22 mouse cellular contexts compared by ENCODE assay signal in the genomic region with DNA sequence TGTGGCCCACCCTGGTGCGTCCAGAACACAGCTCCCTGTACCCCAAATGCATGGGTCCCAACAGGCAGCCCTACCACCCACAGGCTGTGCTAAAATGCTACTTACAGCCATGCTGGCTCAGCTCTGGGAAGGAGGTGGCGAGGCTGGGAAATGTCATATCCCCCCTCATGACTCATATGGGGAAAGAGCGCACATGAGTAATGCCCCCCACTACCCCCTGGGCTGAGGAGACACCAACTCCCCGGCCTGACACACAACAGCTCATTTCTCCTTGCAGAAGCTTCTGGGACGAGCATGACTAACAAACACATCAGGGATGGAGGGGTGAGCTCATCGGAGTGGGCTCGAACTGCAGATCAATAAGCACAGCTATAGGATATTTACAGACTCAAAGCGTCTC. TPM values are rescaled to one million over a fixed set of nuclear protein-coding genes. Genes with fewer than 3 reads are reported as not detected.
DNase-seq lines count a peak whose midpoint lies in the region; ATAC-seq and TF ChIP-seq lines count a peak whose summit lies in the region.
"Had no signal": no experiment of that assay in that cellular context is flagged by ENCODE, and none has a peak within 500 bp of the region (broad histone marks: within the 10 kb centered on the region; RNA-seq: fewer than 3 reads in every experiment).

No protein-coding gene starts in this region.

- no peak overlapping the region for H3K27ac ChIP-seq in heart, embryonic 11.5 days (ENCODE audit: low read depth, low read length)
- H3K27ac ChIP-seq in olfactory bulb, adult 2 months (ENCODE audit: insufficient read depth, low read depth, low read length) = 0 out of 2 replicates have a peak overlapping the region, but pooled peaks have one; percentile 75
- H3K27ac ChIP-seq: embryonic facial prominence, embryonic 15.5 days; forebrain, embryonic 10.5 days; forebrain, embryonic 12.5 days had no signal

- no peaks in the 10 kb centered on the region for H3K4me1 ChIP-seq in heart, embryonic 11.5 days (ENCODE audit: control insufficient read depth, insufficient read depth, low read length)
- peaks cover 27% of the 10 kb centered on the region for H3K4me1 ChIP-seq in olfactory bulb, adult 2 months (ENCODE audit: control insufficient read depth, insufficient read depth, low read length)

- no peak for TF ChIP-seq POLR2A in olfactory bulb, adult 2 months (IDR thresholded peaks at IDR 0.05; ENCODE audit: insufficient read depth, low read depth, low read length)

- DNase-seq in adrenal gland, postnatal 14 days = peak; percentile 56
- no peak for DNase-seq in adrenal gland, postnatal 4 days (ENCODE audit: low spot score in 2 of 2)
- peak; percentile 86 for DNase-seq in heart, adult 11 months
- peak; percentile 50 for DNase-seq in Patski (ENCODE audit: low read depth, low spot score)
- no peak for DNase-seq in layer of hippocampus, postnatal 10 days (ENCODE audit: low spot score in 2 of 2)
- DNase-seq in heart, adult 18-20 months = no peak
- DNase-seq: adrenal gland, postnatal 25 days; cerebellum, adult 11-12 months; cerebellum, adult 2 months; cerebellum, adult 9-10 months; cerebellum, postnatal 10 days; cerebellum, postnatal 25 days; embryo, embryonic 11 days had no signal

- in situ Hi-C loops in Patski (cut with MboI; ENCODE audit: low pct_unique_long_range_greater_than_20kb) = no loop called here

- no peaks in the 10 kb centered on the region for H3K36me3 ChIP-seq in heart, embryonic 11.5 days (ENCODE audit: control insufficient read depth, insufficient read depth, low read length)
- H3K36me3 ChIP-seq: embryonic facial prominence, embryonic 13.5 days; embryonic facial prominence, embryonic 15.5 days; forebrain, embryonic 10.5 days; forebrain, embryonic 12.5 days had no signal

- ATAC-seq in heart, embryonic 11.5 days (replicated peaks; ENCODE audit: insufficient number of reproducible peaks, low FRiP score, low TSS enrichment) = no peak
- no peak for ATAC-seq in Patski
- ATAC-seq: forebrain, embryonic 14.5 days; forebrain, embryonic 16.5 days had no signal

- no peak overlapping the region for H3K4me2 ChIP-seq in heart, embryonic 11.5 days
- H3K4me2 ChIP-seq: embryonic facial prominence, embryonic 13.5 days; embryonic facial prominence, embryonic 15.5 days; forebrain, embryonic 12.5 days had no signal

- no peak overlapping the region for H3K4me3 ChIP-seq in heart, embryonic 11.5 days (ENCODE audit: low read depth, low read length)
- no peak overlapping the region for H3K4me3 ChIP-seq in olfactory bulb, adult 2 months (ENCODE audit: insufficient read depth, low read depth, low read length)
- H3K4me3 ChIP-seq: embryonic facial prominence, embryonic 13.5 days; embryonic facial prominence, embryonic 15.5 days; erythroblast, embryonic 14.5 days; forebrain, embryonic 10.5 days; forebrain, embryonic 12.5 days had no signal

- POLR2A ChIA-PET in Patski (lab: Charles Lee) = no interaction called here

- WGBS in heart, embryonic 11.5 days (ENCODE audit: insufficient replicate concordance) = 80% methylated on average over 8 of the region's 8 CpGs
- WGBS in olfactory bulb, adult 2 months = 45% methylated on average over 8 of the region's 8 CpGs

- no peak overlapping the region for H3K9ac ChIP-seq in heart, embryonic 11.5 days (ENCODE audit: low read depth, low read length)
- H3K9ac ChIP-seq: embryonic facial prominence, embryonic 13.5 days; embryonic facial prominence, embryonic 15.5 days; forebrain, embryonic 12.5 days had no signal

- CTCF ChIA-PET in Patski (lab: Charles Lee) = interaction anchor here (0.9 to 1.1 kb wide), 2 partner anchors 12 to 122 kb away, joined by 3 read pairs; no protein-coding TSS in a partner anchor

- TF ChIP-seq CTCF in Patski (IDR thresholded peaks at IDR 0.05) = no peak
- no peak for TF ChIP-seq CTCF in olfactory bulb, adult 2 months (IDR thresholded peaks at IDR 0.05; ENCODE audit: insufficient read depth, low read depth, low read length)

- peaks cover 4% of the 10 kb centered on the region for H3K9me3 ChIP-seq in heart, embryonic 11.5 days (replicated peaks; ENCODE audit: control insufficient read depth, low read length)
- H3K9me3 ChIP-seq: embryonic facial prominence, embryonic 13.5 days; embryonic facial prominence, embryonic 15.5 days; forebrain, embryonic 12.5 days had no signal

- H3K27me3 ChIP-seq in heart, embryonic 11.5 days (ENCODE audit: control insufficient read depth, insufficient read depth, low read length) = peaks cover 3% of the 10 kb centered on the region; the same call in 1 of the 2 replicates
- H3K27me3 ChIP-seq in Patski = no peaks in the 10 kb centered on the region
- H3K27me3 ChIP-seq: embryonic facial prominence, embryonic 13.5 days; embryonic facial prominence, embryonic 15.5 days; forebrain, embryonic 12.5 days had no signal

RNA-seq across cellular contexts. Expression of a gene that starts 35.7 kb away (rescaled TPM):
- 45.3 and 48.1 TPM in 2 replicates for total RNA-seq in adrenal gland, postnatal 14 days (2021)
- 10 to 100 TPM; 46.4 to 48.9 TPM for total RNA-seq in adrenal gland, postnatal 4 days (2021)
- polyA plus RNA-seq in heart, embryonic 11.5 days (2014; fragmentation: Nextera tagmentation; extraction: Ambion mirVana) = 24.7 and 29.1 TPM in 2 replicates
- 48.8 TPM for polyA plus RNA-seq in Patski (2021)
- not detected in 2 replicates for polyA plus RNA-seq in olfactory bulb, adult 2 months (2012; ENCODE audit: insufficient read depth, insufficient read length, low replicate concordance, missing spikeins)
- 10 to 100 TPM; 37.7 to 40.4 TPM for total RNA-seq in layer of hippocampus, postnatal 10 days (2021)
- 10 to 100 TPM; 36.6 to 38.6 TPM for total RNA-seq in heart, adult 18-20 months (2021)

RNA-seq across cellular contexts. Expression of a gene that starts 48.3 kb away (rescaled TPM):
- 58.4 and 60.7 TPM in 2 replicates for total RNA-seq in adrenal gland, postnatal 14 days (2021)
- total RNA-seq in adrenal gland, postnatal 4 days (2021) = 10 to 100 TPM; 52.7 to 59.3 TPM
- 8.4 and 13.5 TPM in 2 replicates for polyA plus RNA-seq in heart, embryonic 11.5 days (2014; fragmentation: Nextera tagmentation; extraction: Ambion mirVana)
- polyA plus RNA-seq in Patski (2021) = 6.3 TPM
- polyA plus RNA-seq in olfactory bulb, adult 2 months (2012; ENCODE audit: insufficient read depth, insufficient read length, low replicate concordance, missing spikeins) = 253 and 540 TPM in 2 replicates
- total RNA-seq in layer of hippocampus, postnatal 10 days (2021) = 10 to 100 TPM; 76.5 to 86.8 TPM
- total RNA-seq in heart, adult 18-20 months (2021) = 10 to 100 TPM; 15.1 to 19.3 TPM

Comparison
In these comparisons a context has a peak if more than half of its experiments do, and no peak if none do; other contexts are left out.
1. DNase-seq: peak in adrenal gland, postnatal 14 days (single experiment), heart, adult 11 months (single experiment) and Patski (single experiment); none in adrenal gland, postnatal 4 days (0 of 2), layer of hippocampus, postnatal 10 days (0 of 2) and heart, adult 18-20 months (0 of 2).